Mouse (Mus musculus): ENCODE measurements around the gene Prr12.

DNA sequence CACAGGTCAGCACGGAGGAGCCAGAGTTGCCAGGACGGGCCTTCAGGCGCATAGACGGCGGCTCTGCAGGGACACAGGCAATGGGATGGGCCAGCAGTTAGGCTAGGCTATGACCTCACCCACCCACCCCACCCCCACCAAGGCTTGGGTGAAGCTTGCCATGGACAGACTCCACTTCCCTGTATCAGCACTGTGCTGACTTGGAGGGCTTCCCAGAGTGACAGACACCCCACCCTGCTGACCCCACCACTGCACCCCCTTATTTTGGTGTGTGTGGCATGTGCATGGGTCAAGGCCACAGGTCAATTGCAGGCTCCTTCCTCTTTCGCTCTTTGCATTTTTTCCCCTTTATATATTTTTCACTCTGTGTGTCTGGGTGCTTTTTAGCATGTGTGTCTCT lies 42.7 kb upstream of the Prr12 start:
- TF ChIP-seq CTCF (IDR thresholded peaks at IDR 0.05; ENCODE audit: control insufficient read depth, insufficient read depth, low read length) (no peak), POLR2A (IDR thresholded peaks at IDR 0.05; ENCODE audit: borderline replicate concordance, control insufficient read depth, low read depth, low read length) (no peak)
